Mouse (Mus musculus): ENCODE measurements around the gene Rab11fip5. TPM values are rescaled to one million over a fixed set of nuclear protein-coding genes. Genes with fewer than 3 reads are reported as not detected.

Gene Rab11fip5
- polyA plus RNA-seq, 1 experiment from 2014 or later, result 21.3 TPM

GRCm38 (mm10) chr6:85369181-85369860 is 5.1 kb downstream of the Rab11fip5 start:
- no peak for ATAC-seq (ENCODE audit: low FRiP score)
- DNase-seq (ENCODE audit: low spot score), result no peak
- Histone ChIP-seq H3K36me3 (replicated peaks; ENCODE audit: control insufficient read depth, insufficient read depth) (no peaks in the 10 kb centered on the region), H3K4me1 (replicated peaks; ENCODE audit: control insufficient read depth, insufficient read depth, low read length) (peaks cover 32% of the 10 kb centered on the region), H3K9me3 (ENCODE audit: control insufficient read depth, low read length) (no peaks in the 10 kb centered on the region), H3K4me2 (replicated peaks) (no peak overlapping the region), H3K9ac (no peak overlapping the region), H3K27ac (no peak overlapping the region), H3K27me3 (ENCODE audit: control insufficient read depth, insufficient read depth, low read length) (no peaks in the 10 kb centered on the region), H3K4me3 (replicated peaks; ENCODE audit: low read length) (no peak overlapping the region)
- 80% methylated on average over 5 of the region's 5 CpGs for WGBS

GRCm38 (mm10) chr6:85368722-85369121 is 5.7 kb downstream of the Rab11fip5 start:
- no peak for ATAC-seq (ENCODE audit: low FRiP score)
- no peak overlapping the region for H3K4me3 ChIP-seq (replicated peaks; ENCODE audit: low read length)
- no peak overlapping the region for H3K27ac ChIP-seq
- no peaks in the 10 kb centered on the region for H3K9me3 ChIP-seq (ENCODE audit: control insufficient read depth, low read length)
- H3K9ac ChIP-seq, result no peak overlapping the region
- 67% methylated on average over 5 of the region's 5 CpGs for WGBS
- H3K27me3 ChIP-seq (ENCODE audit: control insufficient read depth, insufficient read depth, low read length), result no peaks in the 10 kb centered on the region
- H3K36me3 ChIP-seq (replicated peaks; ENCODE audit: control insufficient read depth, insufficient read depth), result no peaks in the 10 kb centered on the region
- H3K4me2 ChIP-seq (replicated peaks), result no peak overlapping the region
- peaks cover 30% of the 10 kb centered on the region for H3K4me1 ChIP-seq (replicated peaks; ENCODE audit: control insufficient read depth, insufficient read depth, low read length)
- no peak for DNase-seq (ENCODE audit: low spot score)

- H3K9ac ChIP-seq, result no peak overlapping the region
- no peak overlapping the region for H3K27ac ChIP-seq
- peaks cover 24% of the 10 kb centered on the region for H3K4me1 ChIP-seq (replicated peaks; ENCODE audit: control insufficient read depth, insufficient read depth, low read length)
- DNase-seq (ENCODE audit: low spot score) (no peak), ATAC-seq (ENCODE audit: low FRiP score) (no peak)
- whole genome bisulfite sequencing, result 79% methylated on average over 1 of the region's 1 CpGs
- H3K4me3 ChIP-seq (replicated peaks; ENCODE audit: low read length), result no peak overlapping the region
- H3K27me3 ChIP-seq (ENCODE audit: control insufficient read depth, insufficient read depth, low read length), result no peaks in the 10 kb centered on the region
- no peaks in the 10 kb centered on the region for H3K9me3 ChIP-seq (ENCODE audit: control insufficient read depth, low read length)
- no peak overlapping the region for H3K4me2 ChIP-seq (replicated peaks)
- H3K36me3 ChIP-seq (replicated peaks; ENCODE audit: control insufficient read depth, insufficient read depth), result no peaks in the 10 kb centered on the region
Measured at GRCm38 (mm10) chr6:85368166-85368565, 6.3 kb downstream of the Rab11fip5 start.

- Histone ChIP-seq H3K4me3 (replicated peaks; ENCODE audit: low read length) (no peak overlapping the region), H3K27ac (no peak overlapping the region), H3K4me1 (replicated peaks; ENCODE audit: control insufficient read depth, insufficient read depth, low read length) (peaks cover 9% of the 10 kb centered on the region; the same call in 1 of the 2 replicates), H3K36me3 (replicated peaks; ENCODE audit: control insufficient read depth, insufficient read depth) (no peaks in the 10 kb centered on the region), H3K9me3 (ENCODE audit: control insufficient read depth, low read length) (no peaks in the 10 kb centered on the region), H3K27me3 (ENCODE audit: control insufficient read depth, insufficient read depth, low read length) (no peaks in the 10 kb centered on the region), H3K9ac (no peak overlapping the region), H3K4me2 (replicated peaks) (no peak overlapping the region)
- DNase-seq (ENCODE audit: low spot score) (no peak), ATAC-seq (ENCODE audit: low FRiP score) (no peak)
- WGBS, result 87% methylated on average over 1 of the region's 1 CpGs
Measured at GRCm38 (mm10) chr6:85366387-85366786, 8.0 kb downstream of the Rab11fip5 start.

- no peak overlapping the region for H3K27ac ChIP-seq
- H3K4me1 ChIP-seq (replicated peaks; ENCODE audit: control insufficient read depth, insufficient read depth, low read length), result peaks cover 3% of the 10 kb centered on the region; the same call in 1 of the 2 replicates
- H3K9me3 ChIP-seq (ENCODE audit: control insufficient read depth, low read length), result no peaks in the 10 kb centered on the region
- DNase-seq (ENCODE audit: low spot score), result no peak
- no peaks in the 10 kb centered on the region for H3K36me3 ChIP-seq (replicated peaks; ENCODE audit: control insufficient read depth, insufficient read depth)
- H3K4me2 ChIP-seq (replicated peaks), result no peak overlapping the region
- no peak overlapping the region for H3K9ac ChIP-seq
- H3K27me3 ChIP-seq (ENCODE audit: control insufficient read depth, insufficient read depth, low read length), result no peaks in the 10 kb centered on the region
- H3K4me3 ChIP-seq (replicated peaks; ENCODE audit: low read length), result no peak overlapping the region
- no peak for ATAC-seq (ENCODE audit: low FRiP score)
- 80% methylated on average over 5 of the region's 5 CpGs for WGBS
Measured at GRCm38 (mm10) chr6:85364439-85364838, 10.0 kb downstream of the Rab11fip5 start.

GRCm38 (mm10) chr6:85363906-85364260 is 10.6 kb downstream of the Rab11fip5 start:
- no peaks in the 10 kb centered on the region for H3K36me3 ChIP-seq (replicated peaks; ENCODE audit: control insufficient read depth, insufficient read depth)
- H3K4me3 ChIP-seq (replicated peaks; ENCODE audit: low read length), result no peak overlapping the region
- H3K27me3 ChIP-seq (ENCODE audit: control insufficient read depth, insufficient read depth, low read length), result no peaks in the 10 kb centered on the region
- DNase-seq (ENCODE audit: low spot score), result no peak
- no peaks in the 10 kb centered on the region for H3K9me3 ChIP-seq (ENCODE audit: control insufficient read depth, low read length)
- ATAC-seq (ENCODE audit: low FRiP score), result no peak
- H3K9ac ChIP-seq, result no peak overlapping the region
- no peaks in the 10 kb centered on the region for H3K4me1 ChIP-seq (replicated peaks; ENCODE audit: control insufficient read depth, insufficient read depth, low read length)
- H3K4me2 ChIP-seq (replicated peaks), result no peak overlapping the region
- H3K27ac ChIP-seq, result no peak overlapping the region
- WGBS, result 81% methylated on average over 4 of the region's 4 CpGs

GRCm38 (mm10) chr6:85363231-85363905 is 11.1 kb downstream of the Rab11fip5 start:
- Histone ChIP-seq H3K4me2 (replicated peaks) (no peak overlapping the region), H3K4me1 (replicated peaks; ENCODE audit: control insufficient read depth, insufficient read depth, low read length) (no peaks in the 10 kb centered on the region), H3K36me3 (replicated peaks; ENCODE audit: control insufficient read depth, insufficient read depth) (no peaks in the 10 kb centered on the region), H3K27ac (no peak overlapping the region), H3K27me3 (ENCODE audit: control insufficient read depth, insufficient read depth, low read length) (no peaks in the 10 kb centered on the region), H3K4me3 (replicated peaks; ENCODE audit: low read length) (no peak overlapping the region), H3K9me3 (ENCODE audit: control insufficient read depth, low read length) (no peaks in the 10 kb centered on the region), H3K9ac (no peak overlapping the region)
- DNase-seq (ENCODE audit: low spot score), result no peak
- no peak for ATAC-seq (ENCODE audit: low FRiP score)
- WGBS, result 91% methylated on average over 5 of the region's 5 CpGs

GRCm38 (mm10) chr6:85362610-85363009 is 11.8 kb downstream of the Rab11fip5 start:
- no peak overlapping the region for H3K4me3 ChIP-seq (replicated peaks; ENCODE audit: low read length)
- no peak overlapping the region for H3K9ac ChIP-seq
- no peaks in the 10 kb centered on the region for H3K36me3 ChIP-seq (replicated peaks; ENCODE audit: control insufficient read depth, insufficient read depth)
- 88% methylated on average over 5 of the region's 5 CpGs for WGBS
- H3K4me2 ChIP-seq (replicated peaks), result no peak overlapping the region
- DNase-seq (ENCODE audit: low spot score), result no peak
- H3K4me1 ChIP-seq (replicated peaks; ENCODE audit: control insufficient read depth, insufficient read depth, low read length), result no peaks in the 10 kb centered on the region
- H3K27me3 ChIP-seq (ENCODE audit: control insufficient read depth, insufficient read depth, low read length), result no peaks in the 10 kb centered on the region
- ATAC-seq (ENCODE audit: low FRiP score), result no peak
- H3K9me3 ChIP-seq (ENCODE audit: control insufficient read depth, low read length), result no peaks in the 10 kb centered on the region
- no peak overlapping the region for H3K27ac ChIP-seq

- no peak for ATAC-seq (ENCODE audit: low FRiP score)
- no peaks in the 10 kb centered on the region for H3K4me1 ChIP-seq (replicated peaks; ENCODE audit: control insufficient read depth, insufficient read depth, low read length)
- H3K27me3 ChIP-seq (ENCODE audit: control insufficient read depth, insufficient read depth, low read length), result no peaks in the 10 kb centered on the region
- no peak for DNase-seq (ENCODE audit: low spot score)
- H3K4me3 ChIP-seq (replicated peaks; ENCODE audit: low read length), result no peak overlapping the region
- 89% methylated on average over 5 of the region's 5 CpGs for WGBS
- H3K9ac ChIP-seq, result no peak overlapping the region
- no peaks in the 10 kb centered on the region for H3K9me3 ChIP-seq (ENCODE audit: control insufficient read depth, low read length)
- no peak overlapping the region for H3K27ac ChIP-seq
- H3K36me3 ChIP-seq (replicated peaks; ENCODE audit: control insufficient read depth, insufficient read depth), result no peaks in the 10 kb centered on the region
- no peak overlapping the region for H3K4me2 ChIP-seq (replicated peaks)
Measured at GRCm38 (mm10) chr6:85360311-85360710, 14.1 kb downstream of the Rab11fip5 start.

All from hindbrain, embryonic 14.5 days (tissue).